Mouse (Mus musculus): ENCODE measurements around the gene Otop2. TPM values are rescaled to one million over a fixed set of nuclear protein-coding genes. Genes with fewer than 3 reads are reported as not detected.

Otop2 gene
- total and polyA plus RNA-seq, 2 experiments from 2014 or later: 0.13 TPM; not detected in 1

GRCm38 (mm10) chr11:115288305-115288704 is 18.7 kb upstream of the Otop2 start:
- no peaks in the 10 kb centered on the region for H3K36me3 ChIP-seq (ENCODE audit: insufficient read depth)
- H3K9me3 ChIP-seq (ENCODE audit: low read length): no peaks in the 10 kb centered on the region
- TF ChIP-seq CTCF (IDR thresholded peaks at IDR 0.05; ENCODE audit: low read depth): no peak
- H3K27ac ChIP-seq (ENCODE audit: low read depth, low read length): no peak overlapping the region
- no peak overlapping the region for H3K9ac ChIP-seq
- H3K4me3 ChIP-seq (ENCODE audit: low read depth, low read length): no peak overlapping the region
- no peak for ATAC-seq
- H3K4me1 ChIP-seq (ENCODE audit: insufficient read depth): no peaks in the 10 kb centered on the region; the same call in 1 of the 2 replicates
- DNase-seq: no peak
- no peaks in the 10 kb centered on the region for H3K27me3 ChIP-seq (ENCODE audit: insufficient read depth, low read length)
- H3K4me2 ChIP-seq (ENCODE audit: low read depth): no peak overlapping the region
- 81% methylated on average over 2 of the region's 2 CpGs for WGBS

GRCm38 (mm10) chr11:115289885-115290284 is 17.1 kb upstream of the Otop2 start:
- no peak overlapping the region for H3K4me2 ChIP-seq (ENCODE audit: low read depth)
- no peaks in the 10 kb centered on the region for H3K27me3 ChIP-seq (ENCODE audit: insufficient read depth, low read length)
- no peak overlapping the region for H3K27ac ChIP-seq (ENCODE audit: low read depth, low read length)
- H3K4me1 ChIP-seq (ENCODE audit: insufficient read depth): no peaks in the 10 kb centered on the region; the same call in 1 of the 2 replicates
- no peaks in the 10 kb centered on the region for H3K9me3 ChIP-seq (ENCODE audit: low read length)
- 82% methylated on average over 8 of the region's 8 CpGs for whole genome bisulfite sequencing
- DNase-seq (no peak), ATAC-seq (no peak)
- H3K36me3 ChIP-seq (ENCODE audit: insufficient read depth): no peaks in the 10 kb centered on the region
- H3K9ac ChIP-seq: no peak overlapping the region
- H3K4me3 ChIP-seq (ENCODE audit: low read depth, low read length): no peak overlapping the region
- no peak for TF ChIP-seq CTCF (IDR thresholded peaks at IDR 0.05; ENCODE audit: low read depth)

GRCm38 (mm10) chr11:115290314-115290713 is 16.6 kb upstream of the Otop2 start:
- TF ChIP-seq CTCF (IDR thresholded peaks at IDR 0.05; ENCODE audit: low read depth): no peak
- Histone ChIP-seq H3K4me2 (ENCODE audit: low read depth) (no peak overlapping the region), H3K9me3 (ENCODE audit: low read length) (no peaks in the 10 kb centered on the region), H3K27me3 (ENCODE audit: insufficient read depth, low read length) (no peaks in the 10 kb centered on the region), H3K27ac (ENCODE audit: low read depth, low read length) (no peak overlapping the region), H3K4me3 (ENCODE audit: low read depth, low read length) (no peak overlapping the region), H3K4me1 (ENCODE audit: insufficient read depth) (no peaks in the 10 kb centered on the region; the same call in 1 of the 2 replicates), H3K36me3 (ENCODE audit: insufficient read depth) (no peaks in the 10 kb centered on the region), H3K9ac (no peak overlapping the region)
- 95% methylated on average over 1 of the region's 1 CpGs for WGBS
- no peak for ATAC-seq
- no peak for DNase-seq

- H3K9ac ChIP-seq: no peak overlapping the region
- no peaks in the 10 kb centered on the region; the same call in 1 of the 2 replicates for H3K4me1 ChIP-seq (ENCODE audit: insufficient read depth)
- WGBS: 60% methylated on average over 6 of the region's 6 CpGs
- peak; percentile 19; the same call in 1 of the 2 replicates for ATAC-seq
- H3K4me3 ChIP-seq (ENCODE audit: low read depth, low read length): no peak overlapping the region
- H3K9me3 ChIP-seq (ENCODE audit: low read length): no peaks in the 10 kb centered on the region
- H3K4me2 ChIP-seq (ENCODE audit: low read depth): no peak overlapping the region
- H3K27me3 ChIP-seq (ENCODE audit: insufficient read depth, low read length): no peaks in the 10 kb centered on the region
- DNase-seq: peak; percentile 60
- no peak for TF ChIP-seq CTCF (IDR thresholded peaks at IDR 0.05; ENCODE audit: low read depth)
- H3K27ac ChIP-seq (ENCODE audit: low read depth, low read length): no peak overlapping the region
- no peaks in the 10 kb centered on the region for H3K36me3 ChIP-seq (ENCODE audit: insufficient read depth)
These were observed 16.0 kb upstream of the Otop2 start for GRCm38 (mm10) chr11:115290919-115291318.

GRCm38 (mm10) chr11:115291503-115291902 is 15.5 kb upstream of the Otop2 start:
- no peak for ATAC-seq
- no peak overlapping the region for H3K4me3 ChIP-seq (ENCODE audit: low read depth, low read length)

GRCm38 (mm10) chr11:115292631-115293375 is 14.2 kb upstream of the Otop2 start:
- WGBS: 74% methylated on average over 14 of the region's 14 CpGs
- no peak overlapping the region for H3K9ac ChIP-seq

More at GRCm38 (mm10) chr11:115291503-115291902, 15.5 kb upstream of the Otop2 start:
- Histone ChIP-seq H3K27me3 (ENCODE audit: insufficient read depth, low read length) (no peaks in the 10 kb centered on the region), H3K27ac (ENCODE audit: low read depth, low read length) (no peak overlapping the region), H3K9ac (no peak overlapping the region), H3K4me1 (ENCODE audit: insufficient read depth) (no peaks in the 10 kb centered on the region; the same call in 1 of the 2 replicates), H3K36me3 (ENCODE audit: insufficient read depth) (no peaks in the 10 kb centered on the region), H3K9me3 (ENCODE audit: low read length) (no peaks in the 10 kb centered on the region), H3K4me2 (ENCODE audit: low read depth) (no peak overlapping the region)
- 87% methylated on average over 10 of the region's 10 CpGs for WGBS
- DNase-seq: no peak
- no peak for TF ChIP-seq CTCF (IDR thresholded peaks at IDR 0.05; ENCODE audit: low read depth)

GRCm38 (mm10) chr11:115295939-115296338 is 11.0 kb upstream of the Otop2 start:
- H3K27me3 ChIP-seq (ENCODE audit: insufficient read depth, low read length): no peaks in the 10 kb centered on the region
- no peak overlapping the region for H3K27ac ChIP-seq (ENCODE audit: low read depth, low read length)
- no peak overlapping the region for H3K4me2 ChIP-seq (ENCODE audit: low read depth)
- no peak for TF ChIP-seq CTCF (IDR thresholded peaks at IDR 0.05; ENCODE audit: low read depth)
- no peaks in the 10 kb centered on the region for H3K36me3 ChIP-seq (ENCODE audit: insufficient read depth)
- no peak overlapping the region for H3K4me3 ChIP-seq (ENCODE audit: low read depth, low read length)
- ATAC-seq: no peak
- H3K9ac ChIP-seq: no peak overlapping the region
- no peak for DNase-seq
- no peaks in the 10 kb centered on the region for H3K9me3 ChIP-seq (ENCODE audit: low read length)
- peaks cover 5% of the 10 kb centered on the region for H3K4me1 ChIP-seq (ENCODE audit: insufficient read depth)
- WGBS: 89% methylated on average over 11 of the region's 11 CpGs

More at GRCm38 (mm10) chr11:115292631-115293375, 14.2 kb upstream of the Otop2 start:
- H3K27me3 ChIP-seq (ENCODE audit: insufficient read depth, low read length): no peaks in the 10 kb centered on the region
- peaks cover 5% of the 10 kb centered on the region for H3K4me1 ChIP-seq (ENCODE audit: insufficient read depth)
- no peak overlapping the region for H3K4me3 ChIP-seq (ENCODE audit: low read depth, low read length)
- H3K4me2 ChIP-seq (ENCODE audit: low read depth): no peak overlapping the region
- ATAC-seq (no peak), DNase-seq (no peak)
- no peak overlapping the region for H3K27ac ChIP-seq (ENCODE audit: low read depth, low read length)
- TF ChIP-seq CTCF (IDR thresholded peaks at IDR 0.05; ENCODE audit: low read depth): no peak
- H3K36me3 ChIP-seq (ENCODE audit: insufficient read depth): no peaks in the 10 kb centered on the region
- H3K9me3 ChIP-seq (ENCODE audit: low read length): no peaks in the 10 kb centered on the region
